Mouse (Mus musculus) thymus, postnatal 0 days (tissue): ENCODE measurements at regions not wholly inside any gene's neighbourhood (a gene's known extent, or its start where the extent isn't known, plus 50 kb on each side); places are given as distances from the start of the nearest gene placed in this dataset.

Experiments used
- DNase-seq: peaks from one replicate; pipeline ENCODE4 v3.0.0-alpha.2; 2015; ENCODE audit warnings: low spot score

DNA sequence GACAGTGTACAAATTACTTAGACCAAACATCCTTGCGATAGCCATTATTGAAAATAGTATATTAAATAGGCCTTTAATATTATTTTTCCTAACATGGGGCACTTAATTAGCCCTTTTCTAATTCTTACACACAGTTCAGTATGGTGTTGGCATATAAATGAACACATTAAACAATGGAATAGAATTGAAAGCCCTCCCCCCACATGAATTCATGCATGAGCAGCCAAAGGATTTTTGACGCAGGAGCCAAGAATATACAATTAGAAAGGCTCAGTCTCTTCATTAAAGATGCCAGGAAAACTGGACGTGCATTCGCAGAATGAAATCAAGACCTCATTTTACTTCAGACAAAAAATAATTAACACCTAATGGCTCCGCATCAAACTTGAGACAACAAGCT is 172.9 kb upstream of the Phactr1 start:
- DNase-seq: no peak

DNA sequence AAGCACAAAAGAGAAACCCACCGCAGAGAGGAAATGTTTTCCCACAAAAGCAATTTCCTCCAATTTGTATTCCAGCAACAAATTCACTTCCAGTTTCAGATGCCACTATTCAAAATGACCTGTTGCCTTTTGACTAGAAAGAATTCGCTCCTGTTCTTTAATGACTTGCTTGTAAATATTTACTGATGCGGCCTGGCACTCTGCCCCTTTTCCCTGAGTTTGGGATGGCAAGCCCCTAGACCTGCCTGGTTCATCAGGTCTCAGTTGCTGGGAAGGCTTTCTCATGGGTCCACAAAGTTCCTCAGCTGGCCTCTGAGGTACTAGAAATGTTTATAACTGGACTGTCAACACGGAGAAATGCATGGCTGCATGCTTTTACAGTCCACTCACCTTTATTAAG is 161.7 kb upstream of the Phactr1 start:
- DNase-seq: no peak

DNA sequence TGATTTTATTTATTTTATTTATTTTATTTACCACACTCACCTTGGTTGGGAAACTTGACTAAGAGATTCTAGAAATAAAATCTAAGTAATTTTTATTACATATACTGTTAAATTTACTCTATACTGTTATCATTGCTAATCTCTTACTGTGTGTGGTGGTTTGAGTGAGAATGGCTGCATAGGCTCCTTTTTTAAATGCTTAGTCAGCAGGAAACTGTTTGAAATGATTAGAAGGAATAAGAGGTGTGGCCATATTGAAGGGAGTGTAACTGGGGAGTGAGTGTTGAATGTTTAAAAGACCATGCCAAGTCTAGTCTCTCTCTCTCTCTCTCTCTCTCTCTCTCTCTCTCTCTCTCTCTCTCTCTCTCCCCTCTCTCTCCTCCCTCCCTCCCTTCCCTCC is 157.9 kb upstream of the Phactr1 start:
- no peak for DNase-seq

GRCm38 (mm10) chr13:42526163-42526562 is 154.3 kb upstream of the Phactr1 start:
- DNase-seq: no peak

DNA sequence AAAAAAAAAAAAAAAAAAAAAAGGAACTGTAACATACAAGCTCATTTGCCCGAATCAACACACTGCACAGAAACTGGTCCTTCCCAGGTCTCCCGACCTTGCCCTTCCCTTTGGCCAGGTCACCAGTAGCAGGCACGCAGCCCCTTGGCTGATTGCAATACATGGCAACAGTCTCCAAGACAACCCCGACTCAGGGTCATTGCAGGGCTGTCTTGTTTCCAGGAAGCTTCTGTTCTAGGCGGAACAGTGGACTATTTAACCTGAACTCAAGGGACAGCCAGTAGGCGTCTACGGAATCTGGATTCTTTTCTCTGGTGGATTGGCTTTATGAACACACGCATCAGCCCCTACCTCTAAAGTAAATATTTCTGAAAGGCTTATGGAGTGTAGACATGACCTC is 153.5 kb upstream of the Phactr1 start:
- DNase-seq: no peak

DNA sequence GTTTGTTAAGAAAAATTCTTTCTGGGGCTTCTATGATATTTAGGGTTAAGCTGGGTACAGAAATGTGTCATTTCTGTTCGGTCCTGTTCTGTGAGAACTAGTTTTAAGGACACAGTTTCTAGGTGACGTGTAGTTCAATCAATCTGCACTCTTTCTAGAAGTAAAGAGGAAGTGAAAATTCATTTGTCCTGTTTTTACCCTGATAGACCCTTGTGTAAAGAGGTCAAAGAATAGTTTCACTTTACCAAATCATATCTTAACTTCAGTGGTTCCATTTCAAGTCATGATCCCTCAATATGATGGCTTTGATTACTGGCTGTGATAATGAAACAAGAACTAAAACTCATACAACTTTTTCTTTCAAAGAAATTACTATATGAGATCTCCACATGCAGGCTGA is 152.3 kb upstream of the Phactr1 start:
- no peak for DNase-seq

GRCm38 (mm10) chr13:42536501-42537210 is 143.8 kb upstream of the Phactr1 start:
- no peak for DNase-seq

DNA sequence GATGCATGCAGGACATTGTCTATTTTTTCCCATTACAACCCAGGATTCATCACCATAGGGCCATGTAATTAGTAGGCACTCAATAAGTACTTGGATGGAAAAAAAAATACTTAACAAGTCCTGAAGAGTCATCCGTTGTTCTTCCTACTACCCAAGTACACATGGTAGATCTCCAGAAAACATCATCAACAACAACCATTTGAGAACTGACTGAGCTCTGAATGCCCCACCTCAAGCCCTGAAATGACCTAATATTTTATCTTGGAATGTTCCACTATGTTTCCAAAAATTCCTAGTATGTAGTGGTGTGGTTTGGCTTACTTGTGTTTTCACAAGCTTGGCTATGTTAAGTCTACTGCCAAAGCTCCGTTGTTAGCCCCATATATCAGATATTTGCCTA is 142.4 kb upstream of the Phactr1 start:
- no peak for DNase-seq

DNA sequence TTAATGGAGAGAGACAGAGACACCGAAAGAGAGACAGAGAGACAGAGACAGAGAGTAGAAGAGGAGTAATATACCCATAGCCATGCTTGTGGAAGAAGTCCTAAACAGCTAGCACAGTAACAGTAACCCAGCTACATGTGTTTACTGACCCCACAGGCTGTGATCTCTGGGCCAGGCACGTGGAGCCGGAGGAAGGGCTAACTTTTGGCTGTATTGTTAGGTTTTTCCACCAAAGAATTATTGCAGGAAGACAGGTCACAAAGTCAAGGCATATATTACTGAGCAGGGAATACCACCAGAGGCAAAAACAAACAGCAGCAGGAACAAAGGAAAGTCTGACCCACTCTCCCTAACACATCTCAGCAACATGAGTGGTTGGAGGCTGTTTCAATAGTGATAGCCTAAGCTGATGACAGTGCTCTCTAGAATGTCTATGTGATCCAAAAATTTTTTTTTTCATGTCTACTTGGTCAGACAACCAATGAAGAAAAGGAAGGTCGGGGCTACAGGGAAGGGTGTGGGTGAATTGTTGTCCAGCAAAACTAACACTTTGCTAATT is 135.8 kb upstream of the Phactr1 start:
- no peak for DNase-seq

DNA sequence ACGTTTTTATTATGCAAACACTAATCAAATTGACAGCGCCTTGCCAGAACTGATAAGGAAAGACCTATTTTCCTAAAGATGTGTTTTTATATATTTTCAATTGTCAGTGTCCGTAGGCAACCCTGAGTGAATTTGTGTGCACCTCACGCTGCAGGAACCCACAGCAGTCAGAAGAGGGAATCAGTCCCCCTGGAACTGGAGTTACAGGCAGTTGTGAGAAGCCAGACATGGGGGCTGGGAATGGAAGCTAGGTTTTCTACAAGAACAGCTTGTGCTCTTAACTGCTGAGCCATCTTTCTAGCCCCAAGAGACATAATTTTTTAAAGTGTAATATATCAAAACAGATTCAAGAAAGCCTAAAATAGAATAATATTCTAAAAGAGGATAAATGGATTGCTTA is 134.0 kb upstream of the Phactr1 start:
- DNase-seq: no peak

- no peak for DNase-seq
Measured at GRCm38 (mm10) chr13:42546851-42547250, 133.6 kb upstream of the Phactr1 start.

DNA sequence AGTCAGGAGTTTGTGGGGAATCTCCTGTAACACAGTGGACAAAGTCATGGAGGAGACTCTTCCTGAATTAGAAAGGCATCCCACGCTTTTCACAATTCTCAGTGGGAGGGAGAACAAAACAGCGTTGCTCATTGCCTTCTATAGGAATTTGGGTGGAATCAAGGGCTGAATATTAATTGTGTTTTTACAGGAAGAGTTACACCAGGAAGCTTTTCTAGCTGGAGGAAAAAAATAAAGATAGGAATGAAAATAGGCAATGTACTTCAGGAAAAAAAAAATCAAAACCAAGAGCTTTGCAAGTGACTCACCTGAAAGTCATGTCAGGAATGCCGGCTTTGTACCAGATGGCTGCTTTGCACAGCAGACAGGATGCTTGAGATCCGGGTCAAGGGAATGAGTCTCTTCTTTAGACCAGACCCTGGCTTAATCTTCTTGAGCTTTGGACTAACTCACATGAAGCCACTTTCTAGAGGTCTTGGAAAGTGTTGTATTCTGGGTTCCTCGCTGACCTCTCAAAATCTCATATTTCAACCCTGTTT is 131.3 kb upstream of the Phactr1 start:
- no peak for DNase-seq

- no peak for DNase-seq
Measured at GRCm38 (mm10) chr13:42554961-42555360, 125.5 kb upstream of the Phactr1 start.

DNA sequence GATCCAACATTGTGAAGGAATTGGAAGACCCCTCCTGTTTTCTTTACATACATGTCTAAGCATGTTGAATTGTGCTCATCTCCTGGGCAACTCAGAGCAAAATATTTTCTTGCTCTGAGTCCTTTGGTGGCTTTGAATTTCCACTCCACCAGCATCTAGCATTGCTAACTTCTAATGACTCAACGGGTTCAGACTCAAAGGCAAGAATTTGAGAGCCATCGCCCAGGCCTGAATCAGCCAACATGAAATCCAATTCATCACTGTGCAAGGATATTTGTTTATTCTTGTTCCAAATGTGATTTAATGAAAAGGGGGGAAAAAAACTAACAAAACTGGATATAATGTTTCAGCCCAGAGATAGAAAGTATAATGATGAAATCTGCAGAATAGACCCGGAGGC is 121.9 kb upstream of the Phactr1 start:
- DNase-seq: no peak

DNA sequence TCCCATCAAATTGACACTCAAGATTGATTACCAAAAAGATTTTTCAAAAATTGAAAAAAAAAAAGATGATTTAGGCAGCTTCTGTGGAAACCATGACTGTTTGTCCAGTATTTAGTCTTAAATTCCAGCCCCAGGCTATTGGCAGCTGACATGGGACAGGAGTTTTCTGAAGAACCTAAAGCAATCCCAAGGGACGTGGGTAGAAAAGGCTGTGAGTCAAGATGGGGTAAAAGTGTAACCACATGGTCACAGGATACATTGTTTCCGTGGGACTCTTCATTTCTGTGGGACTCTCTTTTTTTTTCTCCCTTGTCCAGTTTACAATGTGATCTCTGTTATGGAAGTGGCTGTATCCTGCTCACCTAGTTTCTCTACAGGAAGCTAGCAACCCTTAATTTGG is 119.0 kb upstream of the Phactr1 start:
- DNase-seq: no peak

- DNase-seq: no peak
Measured at GRCm38 (mm10) chr13:42565291-42566058, 114.9 kb upstream of the Phactr1 start.

- DNase-seq: no peak
Measured at GRCm38 (mm10) chr13:42570600-42571348, 109.6 kb upstream of the Phactr1 start.

DNA sequence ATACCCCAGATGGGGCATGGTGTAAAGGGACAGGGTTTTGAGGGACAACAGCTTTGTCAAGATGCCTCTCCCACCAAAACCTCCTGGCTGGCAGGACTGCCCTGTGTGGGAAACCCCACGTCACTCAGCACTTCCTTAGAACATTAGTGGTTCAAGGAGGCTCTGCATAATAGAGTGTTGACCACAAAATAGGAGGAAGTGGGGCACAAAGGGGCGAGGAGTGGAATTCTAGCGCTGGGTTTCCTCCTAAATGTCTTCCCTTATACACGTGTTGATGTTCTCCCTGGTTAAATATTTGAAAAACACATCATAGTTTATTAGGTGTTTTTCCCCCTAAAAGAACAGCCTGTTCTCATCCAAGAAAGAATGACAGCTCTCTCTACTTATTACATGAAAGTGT is 106.2 kb upstream of the Phactr1 start:
- no peak for DNase-seq

- DNase-seq: peak; percentile 34
Measured at GRCm38 (mm10) chr13:42575725-42576426, 104.5 kb upstream of the Phactr1 start.

- no peak for DNase-seq
Measured at GRCm38 (mm10) chr13:42579471-42579870, 101.0 kb upstream of the Phactr1 start.

DNA sequence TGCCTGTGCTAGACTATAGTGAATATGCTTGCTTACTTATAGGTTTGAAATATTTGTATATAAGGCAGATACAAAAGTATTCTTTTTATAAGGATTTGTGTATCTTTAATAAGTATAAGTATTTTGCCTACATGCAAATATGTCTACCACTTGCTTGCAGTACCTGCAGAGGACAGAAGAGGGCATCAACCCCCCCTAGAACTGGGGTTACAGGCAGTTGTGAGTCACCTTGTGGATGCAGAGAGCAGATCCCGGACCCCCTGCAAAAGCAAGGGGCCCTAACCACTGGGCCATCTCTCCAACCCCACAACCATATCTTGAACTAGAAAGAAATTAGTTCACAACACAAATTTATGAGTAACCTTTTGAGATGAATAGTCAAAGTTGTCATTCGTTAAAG is 91.3 kb upstream of the Phactr1 start:
- no peak for DNase-seq
